9 mouse cellular contexts compared by ENCODE assay signal in genomic region chr5:15506575-15507308, GRCm38 (mm10). TPM values are rescaled to one million over a fixed set of nuclear protein-coding genes. Genes with fewer than 3 reads are reported as not detected.
DNase-seq lines count a peak whose midpoint lies in the region.
"Had no signal": no experiment of that assay in that cellular context is flagged by ENCODE, and none has a peak within 500 bp of the region (broad histone marks: within the 10 kb centered on the region; RNA-seq: fewer than 3 reads in every experiment).

No protein-coding gene starts in this region.

- H3K27ac ChIP-seq in forebrain, embryonic 10.5 days, result no peak overlapping the region

- intact Hi-C loops in left cerebral cortex, postnatal 14 days (cut with DNase I), result no loop called here

- 47% methylated on average over 16 of the region's 16 CpGs for WGBS in forebrain, embryonic 10.5 days

- peak; percentile 50 to 64 for DNase-seq in left cerebral cortex, postnatal 14 days (ENCODE audit: low spot score in 2 of 2)
- DNase-seq in left cerebral cortex, adult 11 months (ENCODE audit: low spot score), result no peak
- peak; percentile 81 for DNase-seq in adipocyte (ENCODE audit: low spot score)
- DNase-seq in forebrain, embryonic 10.5 days (ENCODE audit: extremely low spot score, low spot score), result peak; percentile 60
- peak; percentile 52 for DNase-seq in induced T-regulatory cell, adult 2 months (ENCODE audit: low read depth)
- DNase-seq in lung, postnatal 14 days, result peak; percentile 9
- DNase-seq in right cerebral cortex, postnatal 4 days, result peak; percentile 30
- no peak for DNase-seq in urinary bladder, postnatal 25 days (ENCODE audit: low spot score)

- H3K36me3 ChIP-seq in forebrain, embryonic 10.5 days (replicated peaks), result no peaks in the 10 kb centered on the region

- no peaks in the 10 kb centered on the region for H3K4me1 ChIP-seq in forebrain, embryonic 10.5 days

- H3K9me3 ChIP-seq in forebrain, embryonic 10.5 days, result peaks cover 69% of the 10 kb centered on the region

- peak overlapping the region; percentile 30; the same call in 1 of the 2 replicates for H3K4me3 ChIP-seq in forebrain, embryonic 10.5 days

- H3K27me3 ChIP-seq in forebrain, embryonic 10.5 days (ENCODE audit: poor library complexity, severe bottlenecking), result no peaks in the 10 kb centered on the region

RNA-seq across cellular contexts. Expression of gene Gm21190, which starts 22.3 kb away (rescaled TPM):
- total RNA-seq in left cerebral cortex, postnatal 14 days (2021), result not detected
- polyA plus RNA-seq in forebrain, embryonic 10.5 days (2016; fragmentation: Nextera tagmentation; extraction: Ambion mirVana), result not detected in 2 replicates
- total RNA-seq: gastrocnemius, postnatal 36 days had no signal

RNA-seq across cellular contexts. Expression of gene Gm21149, which starts 30.4 kb away (rescaled TPM):
- not detected for total RNA-seq in left cerebral cortex, postnatal 14 days (2021)
- polyA plus RNA-seq in forebrain, embryonic 10.5 days (2016; fragmentation: Nextera tagmentation; extraction: Ambion mirVana), result not detected in 2 replicates
- total RNA-seq: gastrocnemius, postnatal 36 days had no signal

Comparison
In these comparisons a context has a peak if more than half of its experiments do, and no peak if none do; other contexts are left out.
1. DNase-seq: peak in left cerebral cortex, postnatal 14 days (2 of 2), adipocyte (single experiment), forebrain, embryonic 10.5 days (single experiment), induced T-regulatory cell, adult 2 months (single experiment), lung, postnatal 14 days (single experiment) and right cerebral cortex, postnatal 4 days (single experiment); none in left cerebral cortex, adult 11 months (single experiment) and urinary bladder, postnatal 25 days (single experiment).